Mouse (Mus musculus) stomach, postnatal 0 days (tissue): ENCODE results near the gene Crtc3. TPM values are rescaled to one million over a fixed set of nuclear protein-coding genes. Genes with fewer than 3 reads are reported as not detected.

Experiments used
- ATAC-seq: fragments of 200-750 bp; cut with Nextera tagmentation; 2 replicates; pipeline ENCODE4 v1.8.0; 2017; ENCODE audit not compliant: low FRiP score, low TSS enrichment
- DNase-seq: peaks from one replicate; pipeline ENCODE4 v3.0.0-alpha.2; 2016; ENCODE audit warnings: low spot score
- H3K27ac ChIP-seq: fragments of 300-500 bp; sonication (generic); replicated peaks from 2 replicates; pipeline ENCODE4 v1.5.1; 2014; ENCODE audit warnings: mild to moderate bottlenecking, control low read depth
- H3K27me3 ChIP-seq: fragments of 300-500 bp; sonication (generic); 2 replicates; pipeline ENCODE4 v1.6.1; 2014; ENCODE audit warnings: low read length; ENCODE audit not compliant: control insufficient read depth, insufficient read depth
- H3K36me3 ChIP-seq: fragments of 300-500 bp; sonication (generic); 2 replicates; pipeline ENCODE4 v1.6.1; 2014; ENCODE audit warnings: low read length, mixed read lengths; ENCODE audit not compliant: control insufficient read depth, insufficient read depth
- H3K4me1 ChIP-seq: fragments of 300-500 bp; sonication (generic); replicated peaks from 2 replicates; pipeline ENCODE4 v1.6.1; 2014; ENCODE audit warnings: antibody characterized with exemption; ENCODE audit not compliant: control insufficient read depth, insufficient read depth
- H3K4me2 ChIP-seq: fragments of 300-500 bp; sonication (generic); replicated peaks from 2 replicates; pipeline ENCODE4 v1.6.1; 2014; ENCODE audit warnings: low read depth, mild to moderate bottlenecking, control low read depth, moderate library complexity
- H3K4me3 ChIP-seq: fragments of 300-500 bp; sonication (generic); 2 replicates; pipeline ENCODE4 v1.5.1; 2014; ENCODE audit warnings: low read depth, low read length, control low read depth
- H3K9ac ChIP-seq: fragments of 300-500 bp; sonication (generic); 2 replicates; pipeline ENCODE4 v1.6.1; 2014; ENCODE audit warnings: mild to moderate bottlenecking, low read length, control low read depth, mixed read lengths
- H3K9me3 ChIP-seq: fragments of 300-500 bp; sonication (generic); 2 replicates; pipeline ENCODE4 v1.6.1; 2016; ENCODE audit warnings: low read length; ENCODE audit not compliant: control insufficient read depth
- CTCF ChIP-seq: IDR thresholded peaks from 2 replicates; pipeline ENCODE4 v1.5.1; 2016; ENCODE audit warnings: antibody characterized with exemption, low read depth, mild to moderate bottlenecking, moderate library complexity
- EP300 ChIP-seq: optimal IDR thresholded peaks from 2 replicates; pipeline ENCODE3; 2016; ENCODE audit warnings: antibody characterized with exemption
- WGBS: fragments of 180-500 bp; shearing (Covaris S2); extraction: QIAGEN DNeasy Blood & Tissue Kit; methylation state at CpG from one replicate; pipeline ENCODE4 v1.1.7; 2014; 5-methylcytosine and 5-hydroxymethylcytosine counted together
- polyA plus RNA-seq: library from polyadenylated mRNA; unstranded; fragments of >200 nt; fragmentation: Nextera tagmentation; extraction: Ambion mirVana; gene quantifications from 2 replicates; pipeline ENCODE4 v1.2.1, GENCODE M21; 2015

Crtc3 gene
- polyA plus RNA-seq, 1 experiment from 2014 or later = 8.8 TPM

GRCm38 (mm10) chr7:80606435-80606834, 82.2 kb downstream of the Crtc3 start:
- TF ChIP-seq EP300 = no peak
- TF ChIP-seq CTCF = peak; percentile 49
- Histone ChIP-seq H3K27me3 (no peaks in the 10 kb centered on the region), H3K9me3 (no peaks in the 10 kb centered on the region), H3K36me3 (no peaks in the 10 kb centered on the region), H3K27ac (no peak overlapping the region), H3K9ac (no peak overlapping the region), H3K4me1 (no peaks in the 10 kb centered on the region), H3K4me3 (no peak overlapping the region), H3K4me2 (no peak overlapping the region)
- DNase-seq = no peak
- WGBS = 86% methylated on average over 4 of the region's 4 CpGs
- ATAC-seq = no peak

GRCm38 (mm10) chr7:80605557-80605930, 83.1 kb downstream of the Crtc3 start:
- TF ChIP-seq CTCF = no peak
- TF ChIP-seq EP300 = no peak
- Histone ChIP-seq H3K4me3 (no peak overlapping the region), H3K27me3 (no peaks in the 10 kb centered on the region), H3K9ac (peak overlapping the region; percentile 27; the same call in 1 of the 2 replicates), H3K27ac (no peak overlapping the region), H3K4me2 (no peak overlapping the region), H3K36me3 (no peaks in the 10 kb centered on the region), H3K4me1 (no peaks in the 10 kb centered on the region), H3K9me3 (no peaks in the 10 kb centered on the region)
- ATAC-seq = no peak
- DNase-seq = no peak
- 36% methylated on average over 10 of the region's 10 CpGs for WGBS

- DNase-seq (no peak), ATAC-seq (no peak)
- H3K9me3 ChIP-seq = no peaks in the 10 kb centered on the region
- H3K36me3 ChIP-seq = no peaks in the 10 kb centered on the region
- H3K4me2 ChIP-seq = no peak overlapping the region
- H3K27ac ChIP-seq = no peak overlapping the region
- TF ChIP-seq EP300 (no peak), CTCF (0 out of 2 replicates have a peak, but pooled peaks have one; percentile 0)
- 38% methylated on average over 11 of the region's 11 CpGs for WGBS
- H3K9ac ChIP-seq = peak overlapping the region; percentile 27; the same call in 1 of the 2 replicates
- H3K4me1 ChIP-seq = no peaks in the 10 kb centered on the region
- no peak overlapping the region for H3K4me3 ChIP-seq
- no peaks in the 10 kb centered on the region for H3K27me3 ChIP-seq
Measured at GRCm38 (mm10) chr7:80604908-80605556, 83.6 kb downstream of the Crtc3 start.

- Histone ChIP-seq H3K27me3 (no peaks in the 10 kb centered on the region), H3K27ac (no peak overlapping the region), H3K9me3 (no peaks in the 10 kb centered on the region), H3K36me3 (peaks cover 10% of the 10 kb centered on the region), H3K9ac (no peak overlapping the region), H3K4me1 (no peaks in the 10 kb centered on the region), H3K4me2 (no peak overlapping the region), H3K4me3 (no peak overlapping the region)
- no peak for DNase-seq
- 93% methylated on average over 1 of the region's 1 CpGs for WGBS
- no peak for TF ChIP-seq CTCF
- TF ChIP-seq EP300 = no peak
- no peak for ATAC-seq
Measured at GRCm38 (mm10) chr7:80602574-80602973, 86.1 kb downstream of the Crtc3 start.

- Histone ChIP-seq H3K36me3 (peaks cover 24% of the 10 kb centered on the region), H3K9me3 (no peaks in the 10 kb centered on the region), H3K4me1 (no peaks in the 10 kb centered on the region), H3K9ac (no peak overlapping the region), H3K27me3 (no peaks in the 10 kb centered on the region), H3K4me3 (no peak overlapping the region), H3K4me2 (no peak overlapping the region), H3K27ac (no peak overlapping the region)
- 83% methylated on average over 13 of the region's 13 CpGs for WGBS
- ATAC-seq (peak; percentile 61; the same call in 1 of the 2 replicates), DNase-seq (no peak)
- TF ChIP-seq CTCF (no peak), EP300 (no peak)
Measured at GRCm38 (mm10) chr7:80598436-80598985, 90.2 kb downstream of the Crtc3 start.

- H3K27me3 ChIP-seq = no peaks in the 10 kb centered on the region
- 90% methylated on average over 5 of the region's 5 CpGs for WGBS
Measured at GRCm38 (mm10) chr7:80597900-80598299, 90.8 kb downstream of the Crtc3 start.

More at GRCm38 (mm10) chr7:80597900-80598299, 90.8 kb downstream of the Crtc3 start:
- Histone ChIP-seq H3K27ac (no peak overlapping the region), H3K36me3 (peaks cover 24% of the 10 kb centered on the region), H3K4me3 (no peak overlapping the region), H3K4me2 (no peak overlapping the region), H3K4me1 (no peaks in the 10 kb centered on the region), H3K9ac (no peak overlapping the region), H3K9me3 (no peaks in the 10 kb centered on the region)
- TF ChIP-seq CTCF (no peak), EP300 (no peak)
- DNase-seq = no peak
- ATAC-seq = no peak
